ENCODE assay signal across 24 mouse cellular contexts in genomic region chr13:99857336-99857735, GRCm38 (mm10). TPM values are rescaled to one million over a fixed set of nuclear protein-coding genes. Genes with fewer than 3 reads are reported as not detected.
A peak's percentile ranks its signal among the peaks of the same experiment; 100 is the strongest.
DNase-seq lines count a peak whose midpoint lies in the region; ATAC-seq lines count a peak whose summit lies in the region.
"Had no signal": no experiment of that assay in that cellular context is flagged by ENCODE, and none has a peak within 500 bp of the region (broad histone marks: within the 10 kb centered on the region; RNA-seq: fewer than 3 reads in every experiment).

No protein-coding gene starts in this region.

- H3K36me3 ChIP-seq in heart, embryonic 14.5 days (ENCODE audit: control insufficient read depth, insufficient read depth, low read length) = no peaks in the 10 kb centered on the region
- H3K36me3 ChIP-seq in kidney, embryonic 16.5 days (ENCODE audit: insufficient read depth, low read length) = no peaks in the 10 kb centered on the region
- no peaks in the 10 kb centered on the region for H3K36me3 ChIP-seq in limb, embryonic 10.5 days
- H3K36me3 ChIP-seq: G1E; kidney, embryonic 15.5 days; liver, embryonic 15.5 days; lung, embryonic 15.5 days; midbrain, embryonic 12.5 days; neural tube, embryonic 13.5 days had no signal

- ATAC-seq in heart, embryonic 14.5 days (ENCODE audit: insufficient number of reproducible peaks, insufficient read depth, low FRiP score, low read depth) = no peak
- no peak for ATAC-seq in kidney, embryonic 16.5 days (ENCODE audit: low FRiP score, low TSS enrichment)

- H3K9me3 ChIP-seq in heart, embryonic 14.5 days (ENCODE audit: control insufficient read depth, low read length) = peaks cover 6% of the 10 kb centered on the region; the same call in 1 of the 2 replicates
- peaks cover 2% of the 10 kb centered on the region; the same call in 1 of the 2 replicates for H3K9me3 ChIP-seq in kidney, embryonic 16.5 days (ENCODE audit: low read length)
- H3K9me3 ChIP-seq in limb, embryonic 10.5 days (replicated peaks) = no peaks in the 10 kb centered on the region
- H3K9me3 ChIP-seq: forebrain, embryonic 13.5 days; kidney, embryonic 15.5 days; liver, embryonic 15.5 days; lung, embryonic 15.5 days; midbrain, embryonic 12.5 days; neural tube, embryonic 13.5 days had no signal

- H3K27me3 ChIP-seq in heart, embryonic 14.5 days (ENCODE audit: control insufficient read depth, insufficient read depth, low read length) = no peaks in the 10 kb centered on the region
- no peaks in the 10 kb centered on the region for H3K27me3 ChIP-seq in kidney, embryonic 16.5 days (ENCODE audit: insufficient read depth, low read length)
- H3K27me3 ChIP-seq in limb, embryonic 10.5 days (ENCODE audit: low read depth, poor library complexity, severe bottlenecking) = no peaks in the 10 kb centered on the region
- H3K27me3 ChIP-seq: forebrain, embryonic 13.5 days; kidney, embryonic 15.5 days; liver, embryonic 15.5 days; lung, embryonic 15.5 days; midbrain, embryonic 12.5 days; neural tube, embryonic 13.5 days had no signal

- H3K27ac ChIP-seq in heart, embryonic 14.5 days (replicated peaks in 1 of 2; ENCODE audit: control insufficient read depth in 1 of 2, insufficient read depth in 1 of 2, low read depth in 2 of 2, low read length in 2 of 2) = peak overlapping the region; percentile 69 to 73
- 0 out of 2 replicates have a peak overlapping the region, but pooled peaks have one; percentile 34 for H3K27ac ChIP-seq in kidney, embryonic 16.5 days (ENCODE audit: low read length)
- H3K27ac ChIP-seq in limb, embryonic 10.5 days = no peak overlapping the region
- H3K27ac ChIP-seq: forebrain, embryonic 13.5 days; hindbrain, embryonic 14.5 days; kidney, embryonic 15.5 days; liver, embryonic 15.5 days; lung, embryonic 15.5 days; midbrain, embryonic 12.5 days; neural tube, embryonic 13.5 days had no signal

- WGBS in heart, embryonic 14.5 days = 60% methylated on average over 9 of the region's 9 CpGs
- 81% methylated on average over 9 of the region's 9 CpGs for WGBS in kidney, embryonic 16.5 days
- 86% methylated on average over 9 of the region's 9 CpGs for WGBS in limb, embryonic 10.5 days

- intact Hi-C loops in heart, postnatal 25 days (cut with DNase I) = no loop called here
- intact Hi-C loops in heart, postnatal 10 days (cut with DNase I) = no loop called here

- peak; percentile 78 for DNase-seq in heart, adult 11 months
- DNase-seq in heart, postnatal 25 days (ENCODE audit: low spot score) = no peak
- no peak for DNase-seq in heart, postnatal 10 days
- DNase-seq in kidney, postnatal 4 days = no peak
- DNase-seq in limb, embryonic 10.5 days (ENCODE audit: low spot score) = peak; percentile 9
- DNase-seq: adrenal gland, adult 8-10 months; cerebellum, adult 9-10 months; cerebellum, postnatal 36 days; gastrocnemius, postnatal 14 days; kidney, adult 18-20 months; thymus, postnatal 4 days had no signal

- H3K4me3 ChIP-seq in heart, embryonic 14.5 days (ENCODE audit: control insufficient read depth in 1 of 2, insufficient read depth in 1 of 2, low read depth in 1 of 2, low read length in 2 of 2) = no peak overlapping the region
- no peak overlapping the region for H3K4me3 ChIP-seq in kidney, embryonic 16.5 days (ENCODE audit: low read length)
- no peak overlapping the region for H3K4me3 ChIP-seq in limb, embryonic 10.5 days
- H3K4me3 ChIP-seq: forebrain, embryonic 13.5 days; kidney, embryonic 15.5 days; liver, embryonic 15.5 days; lung, embryonic 15.5 days; midbrain, embryonic 12.5 days; neural tube, embryonic 13.5 days had no signal

- peaks cover 6 to 8% of the 10 kb centered on the region in 2 experiments; a peak in 3 of 4 replicates for H3K4me1 ChIP-seq in heart, embryonic 14.5 days (ENCODE audit: control insufficient read depth in 2 of 2, insufficient read depth in 2 of 2, low read length in 2 of 2)
- no peaks in the 10 kb centered on the region for H3K4me1 ChIP-seq in kidney, embryonic 16.5 days (ENCODE audit: insufficient read depth, low read length)
- H3K4me1 ChIP-seq in limb, embryonic 10.5 days = no peaks in the 10 kb centered on the region
- H3K4me1 ChIP-seq: forebrain, embryonic 13.5 days; kidney, embryonic 15.5 days; liver, embryonic 15.5 days; lung, embryonic 15.5 days; midbrain, embryonic 12.5 days; neural tube, embryonic 13.5 days had no signal

- no peak overlapping the region for H3K4me2 ChIP-seq in heart, embryonic 14.5 days (ENCODE audit: low read length)
- no peak overlapping the region for H3K4me2 ChIP-seq in kidney, embryonic 16.5 days (replicated peaks; ENCODE audit: low read depth, low read length)
- H3K4me2 ChIP-seq: forebrain, embryonic 13.5 days; hindbrain, embryonic 14.5 days; kidney, embryonic 15.5 days; liver, embryonic 15.5 days; lung, embryonic 15.5 days; midbrain, embryonic 12.5 days; neural tube, embryonic 13.5 days had no signal

- H3K9ac ChIP-seq in heart, embryonic 14.5 days (ENCODE audit: low read length) = no peak overlapping the region
- H3K9ac ChIP-seq in kidney, embryonic 16.5 days (replicated peaks; ENCODE audit: low read length) = no peak overlapping the region
- H3K9ac ChIP-seq: forebrain, embryonic 13.5 days; hindbrain, embryonic 14.5 days; kidney, embryonic 15.5 days; liver, embryonic 15.5 days; lung, embryonic 15.5 days; midbrain, embryonic 12.5 days; neural tube, embryonic 13.5 days had no signal

RNA-seq across cellular contexts. Expression of gene Cartpt, which starts 43.6 kb away (rescaled TPM):
- total RNA-seq in heart, postnatal 25 days (2021) = not detected
- polyA plus RNA-seq in heart, embryonic 14.5 days (2014; fragmentation: Nextera tagmentation; extraction: Ambion mirVana) = 0.68 TPM in 1 of 2 replicates, not detected in the other
- total RNA-seq in heart, postnatal 10 days (2021) = under 1 TPM in 1 of 2 experiments, not detected in 1; 0.29 TPM
- 0.92 and 1.6 TPM in 2 replicates for polyA plus RNA-seq in kidney, embryonic 16.5 days (2015; fragmentation: Nextera tagmentation; extraction: Ambion mirVana)
- polyA plus RNA-seq in limb, embryonic 10.5 days (2016; fragmentation: Nextera tagmentation; extraction: Ambion mirVana) = 0.19 TPM in 1 of 2 replicates, not detected in the other
- total RNA-seq: gastrocnemius, postnatal 14 days; hematopoietic stem cell, adult 5-6 weeks; megakaryocyte, adult 5-6 weeks had no signal
- polyA plus RNA-seq: G1E; testis, adult 2 months had no signal

Comparison
In these comparisons a context has a peak if more than half of its experiments do, and no peak if none do; other contexts are left out.
1. DNase-seq: peak in heart, adult 11 months (single experiment) and limb, embryonic 10.5 days (single experiment); none in heart, postnatal 25 days (single experiment), heart, postnatal 10 days (0 of 2) and kidney, postnatal 4 days (0 of 2).